Mouse (Mus musculus) ES-Bruce4 (cell line): ENCODE measurements around the gene Nicn1.
"Not testable (repeated sequence)": the region's sequence is repeated elsewhere in the genome, so short reads cannot be mapped to it uniquely, and the experiment has no call there.

Experiments used
- CTCF ChIP-seq: IDR thresholded peaks from one replicate; pipeline ENCODE4 v1.8.1; 2011; ENCODE audit warnings: low read depth, low read length
- POLR2A ChIP-seq: IDR thresholded peaks from one replicate; pipeline ENCODE4 v1.8.1; 2011; ENCODE audit warnings: low read length; ENCODE audit not compliant: insufficient read depth

DNA sequence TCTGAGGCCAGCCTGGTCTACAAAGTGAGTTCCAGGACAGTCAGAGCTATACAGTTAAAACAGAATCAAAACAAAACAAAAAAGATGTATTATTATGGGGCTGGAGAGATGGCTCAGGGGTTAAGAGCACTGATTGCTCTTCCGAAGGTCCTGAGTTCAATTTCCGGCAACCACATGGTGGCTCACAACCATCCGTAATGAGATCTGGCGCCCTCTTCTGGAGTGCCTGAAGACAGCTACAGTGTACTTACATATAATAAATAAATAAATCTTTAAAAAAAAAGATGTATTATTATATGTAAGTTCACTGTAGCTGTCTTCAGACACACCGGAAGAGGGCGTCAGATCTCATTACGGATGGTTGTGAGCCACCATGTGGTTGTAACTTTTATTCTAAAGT, 31.8 kb downstream of the Nicn1 start:
- TF ChIP-seq POLR2A, CTCF: not testable (repeated sequence)
